Mouse (Mus musculus) brain, embryonic 14.5 days (tissue): ENCODE data around the gene Atp9a.

Experiments
- CTCF ChIP-seq: fragments of 200-500 bp; IDR thresholded peaks from 2 replicates; pipeline ENCODE4 v1.5.1; 2012; ENCODE audit warnings: inconsistent platforms, mild to moderate bottlenecking, moderate library complexity, borderline replicate concordance; ENCODE audit not compliant: insufficient read depth, insufficient read length; ENCODE audit errors: extremely low read depth
- POLR2A ChIP-seq: fragments of 200-500 bp; IDR thresholded peaks from 2 replicates; pipeline ENCODE4 v1.6.1; 2012; ENCODE audit warnings: mild to moderate bottlenecking, inconsistent platforms, borderline replicate concordance; ENCODE audit not compliant: poor library complexity, insufficient read depth, insufficient read length, severe bottlenecking; ENCODE audit errors: extremely low read depth

GRCm38 (mm10) chr2:168718267-168718666 lies 23.9 kb downstream of the Atp9a start:
- TF ChIP-seq POLR2A, result no peak
- no peak for TF ChIP-seq CTCF
